Mouse (Mus musculus) limb, embryonic 14.5 days (tissue): ENCODE measurements around the gene Dppa2. TPM values are rescaled to one million over a fixed set of nuclear protein-coding genes. Genes with fewer than 3 reads are reported as not detected.

Experiments used
- ATAC-seq: fragments of 200-750 bp; cut with Nextera tagmentation; 2 replicates; pipeline ENCODE4 v1.8.0; 2017; ENCODE audit warnings: low read depth, moderate number of reproducible peaks, moderate TSS enrichment; ENCODE audit not compliant: low FRiP score
- DNase-seq: peaks from one replicate; pipeline ENCODE4 v3.0.0-alpha.2; 2015; ENCODE audit warnings: low spot score
- H3K27ac ChIP-seq: fragments of 300-500 bp; sonication (generic); replicated peaks from 2 replicates; pipeline ENCODE4 v1.5.1; 2014; ENCODE audit warnings: low read depth, mild to moderate bottlenecking, low read length, moderate library complexity, mixed read lengths
- H3K27me3 ChIP-seq: fragments of 300-500 bp; sonication (generic); 2 replicates; pipeline ENCODE4 v1.6.1; 2014; ENCODE audit warnings: low read length, mixed read lengths; ENCODE audit not compliant: control insufficient read depth, insufficient read depth
- H3K36me3 ChIP-seq: fragments of 300-500 bp; sonication (generic); 2 replicates; pipeline ENCODE4 v1.6.1; 2014; ENCODE audit warnings: mild to moderate bottlenecking, low read length, moderate library complexity, mixed read lengths; ENCODE audit not compliant: control insufficient read depth, insufficient read depth
- H3K4me1 ChIP-seq: fragments of 300-500 bp; sonication (generic); 2 replicates; pipeline ENCODE4 v1.6.1; 2014; ENCODE audit warnings: antibody characterized with exemption, low read length, mixed read lengths; ENCODE audit not compliant: control insufficient read depth, insufficient read depth
- H3K4me2 ChIP-seq: fragments of 300-500 bp; sonication (generic); replicated peaks from 2 replicates; pipeline ENCODE4 v1.6.1; 2014; ENCODE audit warnings: low read depth, mild to moderate bottlenecking, low read length, moderate library complexity; ENCODE audit not compliant: severe bottlenecking
- H3K4me3 ChIP-seq: fragments of 300-500 bp; sonication (generic); replicated peaks from 2 replicates; pipeline ENCODE4 v1.5.1; 2014; ENCODE audit warnings: low read length
- H3K9ac ChIP-seq: fragments of 300-500 bp; sonication (generic); 2 replicates; pipeline ENCODE4 v1.6.1; 2014; ENCODE audit warnings: mild to moderate bottlenecking, low read depth, low read length, moderate library complexity; ENCODE audit not compliant: severe bottlenecking
- H3K9me3 ChIP-seq: fragments of 300-500 bp; sonication (generic); 2 replicates; pipeline ENCODE4 v1.6.1; 2016; ENCODE audit warnings: low read length; ENCODE audit not compliant: control insufficient read depth
- POLR2A ChIP-seq: fragments of 200-500 bp; IDR thresholded peaks from 2 replicates; pipeline ENCODE4 v1.8.0; 2012; ENCODE audit warnings: inconsistent platforms, mild to moderate bottlenecking, moderate library complexity, borderline replicate concordance; ENCODE audit not compliant: insufficient read depth, insufficient read length; ENCODE audit errors: extremely low read depth
- WGBS: fragments of 180-500 bp; shearing (Covaris S2); extraction: QIAGEN DNeasy Blood & Tissue Kit; methylation state at CpG from one replicate; pipeline ENCODE4 v1.1.7; 2014; 5-methylcytosine and 5-hydroxymethylcytosine counted together
- polyA plus RNA-seq, 2 experiments: library from polyadenylated mRNA; depleted of rRNA in 1 of 2; stranded (reverse) in 1 of 2; unstranded in 1 of 2; fragments of >200 nt; fragmentation: Nextera tagmentation in 1 of 2; extraction: Ambion mirVana in 1 of 2; gene quantifications; 2 replicates each; pipeline versions ENCODE4 v1.2.1 to v1.2.3; 2012 to 2014

Dppa2 gene
- polyA plus RNA-seq, 2 experiments = 0.03 TPM; not detected in 1

DNA sequence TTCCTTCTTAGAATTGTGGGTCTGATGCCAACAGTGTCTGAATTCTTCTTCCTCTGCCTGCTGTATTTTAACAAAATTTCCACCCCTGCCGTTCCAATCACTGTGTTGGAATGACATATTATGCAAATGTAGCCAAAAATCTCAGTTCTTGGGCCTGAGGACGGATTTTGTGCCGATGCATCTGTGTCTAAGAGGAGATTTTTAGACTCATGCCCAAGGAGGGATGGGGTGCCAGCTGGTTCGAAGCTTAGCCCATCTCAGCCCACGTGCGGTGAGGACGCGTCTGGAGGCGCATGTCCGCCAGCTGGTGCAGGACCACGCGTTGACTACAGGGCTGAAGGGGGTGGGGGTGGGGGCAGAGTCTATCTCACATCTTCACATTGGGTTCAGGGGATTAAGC, 57.2 kb downstream of the Dppa2 start:
- 90% methylated on average over 12 of the region's 12 CpGs for WGBS

DNA sequence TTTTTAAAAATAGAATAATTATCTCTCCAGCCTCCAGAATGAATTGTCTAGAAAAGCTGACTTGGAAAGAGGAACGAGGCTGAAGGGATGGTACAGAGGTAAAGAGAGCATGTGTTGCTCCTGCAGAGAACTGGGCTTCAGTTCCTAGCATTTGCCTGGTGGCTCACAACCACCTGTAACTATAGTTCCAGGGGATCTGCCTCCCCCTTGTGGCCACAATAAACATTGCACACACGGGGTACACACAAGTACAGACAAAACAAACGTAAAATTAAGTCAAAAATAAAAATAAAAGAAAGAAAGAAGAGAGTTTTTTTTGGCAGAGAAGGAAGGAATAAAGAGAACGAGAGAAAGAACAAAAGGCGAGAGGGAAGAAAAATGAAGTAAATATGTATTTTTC, 63.1 kb downstream of the Dppa2 start:
- Histone ChIP-seq H3K9me3 (no peaks in the 10 kb centered on the region), H3K9ac (no peak overlapping the region), H3K4me2 (no peak overlapping the region), H3K27me3 (no peaks in the 10 kb centered on the region), H3K27ac (no peak overlapping the region), H3K4me3 (no peak overlapping the region), H3K4me1 (no peaks in the 10 kb centered on the region), H3K36me3 (no peaks in the 10 kb centered on the region)
- ATAC-seq (no peak), DNase-seq (no peak)
- TF ChIP-seq POLR2A = no peak
- WGBS = 90% methylated on average over 5 of the region's 5 CpGs

More for the DNA sequence above, 57.2 kb downstream of the Dppa2 start:
- DNase-seq (no peak), ATAC-seq (no peak)
- Histone ChIP-seq H3K9me3 (no peaks in the 10 kb centered on the region), H3K4me2 (no peak overlapping the region), H3K36me3 (no peaks in the 10 kb centered on the region), H3K27me3 (no peaks in the 10 kb centered on the region), H3K27ac (no peak overlapping the region), H3K4me3 (no peak overlapping the region), H3K9ac (no peak overlapping the region), H3K4me1 (no peaks in the 10 kb centered on the region)
- no peak for TF ChIP-seq POLR2A

DNA sequence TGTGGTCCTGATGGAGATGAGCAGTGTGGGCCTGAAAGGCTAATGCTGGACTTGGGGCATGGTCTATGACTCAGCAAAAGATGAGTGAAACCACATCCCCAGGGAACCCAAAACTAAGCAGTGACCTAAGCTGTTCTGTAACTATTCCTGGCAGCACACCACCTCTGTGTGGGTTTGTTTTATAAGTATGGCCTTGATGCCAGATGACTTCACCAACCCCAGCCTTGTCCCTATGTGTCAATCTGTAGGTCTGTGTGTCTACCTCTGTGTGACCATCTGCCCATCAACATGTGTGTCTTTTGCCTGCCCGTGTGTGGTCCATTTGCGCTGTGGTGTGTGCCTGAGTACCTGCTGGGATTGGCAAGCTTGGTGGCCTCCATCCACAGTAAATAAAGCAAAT, 64.4 kb downstream of the Dppa2 start:
- TF ChIP-seq POLR2A = no peak
- no peak overlapping the region for H3K4me3 ChIP-seq
- H3K9me3 ChIP-seq = no peaks in the 10 kb centered on the region
- H3K9ac ChIP-seq = no peak overlapping the region
- no peak for DNase-seq
- no peak for ATAC-seq
- H3K4me2 ChIP-seq = no peak overlapping the region
- 94% methylated on average over 2 of the region's 2 CpGs for WGBS
- H3K4me1 ChIP-seq = no peaks in the 10 kb centered on the region
- no peaks in the 10 kb centered on the region for H3K36me3 ChIP-seq
- no peak overlapping the region for H3K27ac ChIP-seq
- no peaks in the 10 kb centered on the region for H3K27me3 ChIP-seq

Other genes starting within 250 kb of the Dppa2 start
- 0.04 TPM in 1 of 2 replicates, not detected in the other for gene Dppa4, start 20.2 kb upstream of the Dppa2 start, polyA plus RNA-seq (2012; rRNA removed)
- not detected in 2 replicates for gene Dppa4, start 20.2 kb upstream of the Dppa2 start, polyA plus RNA-seq (2014; fragmentation: Nextera tagmentation; extraction: Ambion mirVana)
- not detected in 2 replicates for gene Gm5485, start 108.5 kb downstream of the Dppa2 start, polyA plus RNA-seq (2012; rRNA removed)
- not detected in 2 replicates for gene Gm5485, start 108.5 kb downstream of the Dppa2 start, polyA plus RNA-seq (2014; fragmentation: Nextera tagmentation; extraction: Ambion mirVana)
- 0.05 and 0.09 TPM in 2 replicates for gene Morc1, start 127.3 kb downstream of the Dppa2 start, polyA plus RNA-seq (2012; rRNA removed)
- 0.30 TPM in 1 of 2 replicates, not detected in the other for gene Morc1, start 127.3 kb downstream of the Dppa2 start, polyA plus RNA-seq (2014; fragmentation: Nextera tagmentation; extraction: Ambion mirVana)